Mouse (Mus musculus) activated CD4-positive, CD25-positive, alpha-beta regulatory T cell (primary cell): ENCODE results near the gene Ttll12. TPM values are rescaled to one million over a fixed set of nuclear protein-coding genes. Genes with fewer than 3 reads are reported as not detected.

Experiments used
- polyA plus RNA-seq, 2 experiments: library from polyadenylated mRNA; unstranded; fragments of 100-300 nt; shearing (Covaris generic); gene quantifications; one replicate each; pipeline ENCODE4 v1.2.1; 2017

Gene Ttll12
- polyA plus RNA-seq, result 10 to 100 TPM; 15.8 to 19.8 TPM

GRCm38 (mm10) chr15:83594513-83595363 is at the start of gene Ttll12:
Gene Ttll12, minus strand, starts transcription at chr15:83595157.

GRCm38 (mm10) chr15:83563327-83563856 is 31.6 kb downstream of the Ttll12 start, which contains the start of the genes Tspo and Mcat:
Gene Tspo, plus strand, starts transcription at chr15:83563592.
Gene Mcat, minus strand, starts transcription at chr15:83563787.

GRCm38 (mm10) chr15:83526424-83527091 is 68.4 kb downstream of the Ttll12 start, which contains the start of gene Bik:
Gene Bik, plus strand, starts transcription at chr15:83526862.

Other genes with a start within 250 kb of the Ttll12 start
- gene Arfgap3, start 244.9 kb downstream of the Ttll12 start, polyA plus RNA-seq, result 10 to 100 TPM; 14.5 to 15.7 TPM
- gene Pacsin2, start 130.6 kb downstream of the Ttll12 start, polyA plus RNA-seq, result 10 to 100 TPM; 42.0 to 56.0 TPM
- gene Ttll1, start 84.3 kb downstream of the Ttll12 start, polyA plus RNA-seq, result 1 to 10 TPM; 5.1 to 7.1 TPM
- gene Bik, start 68.3 kb downstream of the Ttll12 start, polyA plus RNA-seq, result 1 to 10 TPM; 3.5 to 3.7 TPM
- 100 to 1,000 TPM; 394 to 406 TPM for gene Tspo, start 31.6 kb downstream of the Ttll12 start, polyA plus RNA-seq
- 10 to 100 TPM; 23.3 to 26.6 TPM for gene Mcat, start 31.4 kb downstream of the Ttll12 start, polyA plus RNA-seq
- under 1 TPM; 0.11 to 0.77 TPM for gene Scube1, start 129.9 kb upstream of the Ttll12 start, polyA plus RNA-seq
- not detected for gene Mpped1, start 184.3 kb upstream of the Ttll12 start, polyA plus RNA-seq